Mouse (Mus musculus): ENCODE results near the gene Lyl1.

Lyl1 gene

DNA sequence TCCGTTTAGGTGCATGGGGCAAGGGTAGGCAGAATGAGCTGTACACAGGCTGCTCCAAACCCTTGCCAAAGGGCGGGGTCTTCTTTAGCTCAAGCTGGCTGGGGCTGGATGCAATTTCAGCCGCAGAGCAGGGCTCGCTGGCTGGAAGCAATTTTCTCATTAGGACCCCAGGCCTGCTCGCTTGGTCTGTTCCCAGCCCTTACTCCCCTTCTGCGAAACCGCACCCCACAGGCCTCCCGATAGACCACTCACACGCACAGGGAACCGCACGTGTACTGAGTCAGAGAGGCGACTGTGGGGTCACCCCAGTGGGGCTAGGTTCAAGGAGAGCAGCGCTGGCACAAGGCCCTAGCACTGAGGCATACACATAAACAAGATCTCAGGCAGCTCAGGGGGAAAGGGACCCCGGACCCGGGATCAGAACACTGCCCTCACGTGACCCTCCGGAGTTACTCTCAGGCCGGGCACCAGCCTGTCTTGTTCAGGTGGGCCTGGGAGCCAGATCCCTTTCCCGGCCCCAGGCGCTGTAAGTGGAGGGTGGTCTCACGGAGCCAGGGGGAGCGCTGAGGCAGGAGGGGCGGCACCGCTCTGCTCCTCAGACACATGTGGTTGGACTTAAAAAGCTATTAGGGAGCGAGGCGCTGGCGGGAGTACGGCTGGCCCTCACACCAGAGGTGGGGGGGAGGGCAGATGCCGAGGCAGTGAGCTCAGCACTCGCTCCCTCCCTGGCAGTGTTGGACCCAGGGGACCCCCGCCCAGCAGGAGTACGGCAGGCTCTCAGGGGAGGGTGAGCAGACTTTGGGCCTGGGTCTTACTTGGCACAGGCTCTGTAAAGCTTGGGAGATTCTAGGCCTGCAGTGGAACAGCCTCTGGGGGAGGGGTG lies 41.2 kb downstream of the Lyl1 start:
- DNase-seq (ENCODE audit: low spot score), result peak; percentile 48

DNA sequence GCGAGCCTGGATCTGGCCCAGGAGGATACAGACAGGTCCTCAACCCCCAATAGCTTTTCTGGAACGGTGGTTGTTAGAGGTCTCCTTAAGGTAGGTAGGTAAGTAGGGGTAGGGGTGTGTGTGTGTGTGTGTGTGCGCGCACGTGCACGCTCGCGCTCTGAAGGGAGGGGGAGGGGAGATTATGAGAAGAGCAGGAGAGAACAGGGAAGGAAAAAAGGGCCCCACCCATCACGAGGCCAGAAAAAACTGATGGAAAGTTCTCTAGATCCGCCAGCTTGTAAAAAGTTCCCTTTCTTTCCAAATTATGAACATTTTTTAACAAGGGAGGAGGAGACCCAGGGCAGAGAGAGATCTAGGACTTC lies 41.8 kb downstream of the Lyl1 start:
- no peak for DNase-seq (ENCODE audit: low spot score)

DNA sequence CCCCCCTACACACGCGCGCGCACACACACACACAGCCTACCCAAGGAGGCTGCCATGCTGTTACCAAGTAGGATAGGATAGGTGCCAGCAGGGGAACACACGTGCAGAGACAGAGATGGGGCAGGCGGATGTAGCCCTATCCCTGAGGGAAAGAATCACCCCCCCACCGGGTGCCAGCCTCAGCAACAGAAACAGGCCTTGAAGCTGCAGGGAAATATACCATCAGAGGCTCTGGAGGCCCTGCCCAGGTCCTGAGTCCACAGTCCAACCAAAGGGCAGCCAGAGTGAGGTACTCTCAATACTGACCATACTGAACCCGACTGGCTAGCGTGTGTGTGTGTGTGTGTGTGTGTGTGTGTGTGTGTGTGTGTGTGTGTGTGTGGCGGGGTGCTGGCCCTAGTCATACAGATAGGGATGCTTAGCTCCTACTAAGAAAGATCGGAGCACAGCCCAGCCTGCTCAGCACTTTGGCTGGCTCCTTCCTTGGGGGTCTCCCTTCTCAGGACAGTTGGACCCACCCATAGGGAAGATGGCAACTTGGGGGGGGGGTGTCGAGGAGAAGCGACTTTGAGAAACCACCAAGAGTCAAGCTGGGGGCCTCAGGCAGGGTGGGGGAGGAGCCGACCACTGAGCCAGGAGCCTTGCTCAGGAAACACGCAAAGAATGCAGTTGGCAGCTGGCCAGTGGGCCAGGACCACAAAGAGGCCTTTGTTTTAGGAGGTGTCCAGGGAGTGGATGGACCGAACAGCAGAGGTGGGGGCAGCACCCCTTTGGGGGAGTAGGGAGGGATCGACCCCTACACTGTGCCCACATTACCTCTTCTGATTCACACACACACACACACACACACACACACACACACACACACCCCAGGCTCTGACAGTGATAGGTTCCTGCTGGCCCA lies 42.5 kb downstream of the Lyl1 start:
- DNase-seq (ENCODE audit: low spot score), result peak; percentile 66

DNA sequence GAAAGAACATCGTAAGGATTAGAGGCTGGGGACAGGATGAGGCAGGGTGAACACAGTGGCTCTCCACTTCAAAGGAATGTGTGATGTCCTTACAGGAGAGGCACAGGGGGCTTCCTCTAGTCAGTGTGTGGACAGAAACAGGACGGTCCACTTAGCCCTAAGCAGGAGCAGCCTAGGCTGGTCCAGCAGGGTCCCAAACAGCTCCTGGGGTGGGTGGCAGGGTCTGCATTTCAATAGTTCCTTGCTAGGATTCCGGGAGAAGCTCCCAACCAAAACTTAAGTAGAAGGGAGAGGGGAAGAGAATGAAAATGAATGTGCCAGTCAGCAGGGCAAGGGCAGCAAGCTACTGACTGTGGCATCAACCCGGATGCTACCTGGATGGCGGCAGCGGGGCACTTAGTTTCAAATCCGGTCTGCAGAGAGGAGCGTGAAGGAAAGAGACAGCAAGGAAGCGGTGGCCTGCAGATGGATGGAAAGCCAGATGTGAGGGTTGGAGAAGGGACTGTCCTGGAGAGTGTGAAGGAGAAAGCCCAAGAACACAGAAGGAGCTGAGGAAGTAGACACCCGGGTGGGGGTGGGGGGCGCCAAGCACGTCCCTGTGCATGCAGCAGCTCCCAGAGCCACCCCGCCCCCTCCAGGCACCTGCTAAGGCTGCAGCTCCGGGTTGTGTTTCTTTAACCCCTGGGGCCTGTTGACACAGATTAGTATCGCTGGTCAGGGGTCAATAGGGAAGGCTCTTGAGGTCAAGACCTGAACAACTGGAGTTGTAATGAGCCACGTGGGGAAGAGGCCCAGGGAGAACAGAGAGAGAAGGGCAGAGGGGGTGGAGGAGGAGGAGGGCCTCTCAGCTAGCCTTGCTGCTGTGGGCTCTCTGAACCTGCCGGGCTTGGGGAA lies 44.0 kb downstream of the Lyl1 start:
- no peak for DNase-seq (ENCODE audit: low spot score)

DNA sequence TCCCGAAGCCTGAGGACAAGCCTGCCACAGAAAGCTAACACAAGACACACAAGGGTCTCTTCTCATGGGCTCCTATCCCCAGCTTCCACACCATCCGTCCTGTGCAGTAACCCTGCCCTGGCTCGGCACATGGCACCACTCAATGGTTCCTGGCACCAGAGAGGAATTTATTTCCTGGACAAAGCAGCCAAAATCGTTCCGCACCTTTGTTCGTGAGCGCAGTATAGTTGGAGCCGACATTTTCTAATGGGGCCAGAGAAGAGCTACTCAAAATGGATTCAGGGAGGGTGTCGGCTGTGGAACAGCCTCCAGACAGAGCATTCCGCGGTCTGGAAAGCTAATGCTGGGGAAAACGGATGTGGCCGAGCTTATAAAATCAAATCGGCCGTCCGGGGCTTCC lies 48.3 kb downstream of the Lyl1 start:
- DNase-seq (ENCODE audit: low spot score), result no peak

DNA sequence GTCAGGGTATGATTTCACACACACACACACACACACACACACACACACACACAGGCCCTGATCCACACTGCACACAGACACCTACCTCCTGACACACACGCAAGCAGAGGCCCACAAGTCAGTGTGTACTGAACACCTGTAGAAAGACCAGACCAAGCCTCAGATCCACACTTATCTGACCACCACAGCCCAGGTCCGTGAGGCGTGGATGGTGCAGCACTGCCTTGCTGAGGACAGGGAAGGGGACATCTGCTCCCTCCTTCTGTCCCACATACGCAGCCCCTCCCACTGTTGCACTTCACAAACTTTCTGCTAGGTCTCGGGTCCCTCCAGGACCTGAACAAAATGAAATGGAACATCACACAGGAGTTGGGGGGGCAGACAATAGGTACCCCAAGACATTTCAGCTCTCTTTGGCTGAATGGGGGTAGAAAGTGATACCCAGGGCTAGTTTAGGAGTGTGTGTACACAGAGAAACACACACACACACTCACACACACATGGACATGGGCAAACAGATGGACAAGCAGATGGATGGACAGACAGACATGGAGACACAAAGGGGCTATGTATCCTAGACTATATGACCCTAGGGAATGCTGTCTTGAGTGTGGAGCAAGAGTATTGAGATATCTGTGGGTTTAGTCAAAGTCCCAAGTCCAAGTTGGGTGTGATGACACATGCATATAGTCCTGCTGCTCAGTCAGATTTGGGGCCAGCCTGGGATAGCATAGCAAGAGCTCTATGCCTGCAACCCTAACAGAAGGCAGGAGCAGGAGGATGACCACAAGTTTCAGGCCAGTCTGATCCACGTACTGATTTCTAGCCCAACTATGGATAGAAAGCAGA lies 51.7 kb downstream of the Lyl1 start:
- no peak for DNase-seq (ENCODE audit: low spot score)

All from ovary, postnatal 36 days (tissue).